Mouse (Mus musculus) lung, adult 2 months (tissue): ENCODE data around the gene Vdr.

Experiments
- CTCF ChIP-seq: fragments of 200-500 bp; IDR thresholded peaks from 2 replicates; pipeline ENCODE4 v1.5.1; 2011; ENCODE audit warnings: mild to moderate bottlenecking, low read length, control low read depth; ENCODE audit not compliant: insufficient read depth
- POLR2A ChIP-seq: fragments of 200-500 bp; IDR thresholded peaks from 2 replicates; pipeline ENCODE4 v1.6.1; 2011; ENCODE audit warnings: low read depth, mild to moderate bottlenecking, control low read depth, low read length, borderline replicate concordance; ENCODE audit errors: extremely low read depth

- TF ChIP-seq CTCF (no peak), POLR2A (no peak)
Observed at GRCm38 (mm10) chr15:97903261-97904009, 7.0 kb downstream of the Vdr start.
